Mouse (Mus musculus) spleen, postnatal 10 days (tissue): ENCODE measurements around the gene Fpr2.
"Not testable (repeated sequence)": the region's sequence is repeated elsewhere in the genome, so short reads cannot be mapped to it uniquely, and the experiment has no call there.

Experiments
- DNase-seq, 2 experiments: peaks; one replicate each; pipeline ENCODE4 v3.0.0; 2021 to 2022; ENCODE audit warnings: low spot score in 2 of 2

Gene Fpr2

DNA sequence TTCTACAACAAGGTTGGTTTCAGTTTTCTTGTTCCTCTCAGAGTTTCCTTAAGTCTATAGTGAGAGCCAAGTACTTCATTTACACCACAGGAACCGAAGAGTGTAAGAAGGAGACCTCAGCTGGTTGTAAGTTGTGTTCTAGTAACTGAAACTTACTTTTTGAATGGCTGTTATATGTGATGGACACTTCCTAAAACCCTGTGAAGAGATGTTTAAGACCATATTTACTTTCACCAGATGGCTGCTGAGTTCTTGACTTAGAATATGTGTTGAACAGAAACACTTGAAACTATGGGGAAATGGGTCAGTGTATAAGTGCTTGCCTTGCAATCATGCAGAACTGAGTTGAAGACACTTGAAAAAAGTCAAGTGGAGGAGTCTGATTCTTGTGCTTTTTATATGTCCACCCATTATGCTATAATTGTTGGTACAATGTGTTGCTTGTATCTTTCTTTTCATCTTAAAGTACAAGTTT is at the start of gene Fpr2, which contains the start of gene Fpr3:
Gene Fpr2, plus strand, starts transcription at position 51 of the 475 bp plus-strand sequence.
Gene Fpr3, plus strand, starts transcription at position 79 of the 475 bp plus-strand sequence.
- no peak for DNase-seq

GRCm38 (mm10) chr17:17837919-17838701 is 49.5 kb upstream of the Fpr2 start:
- DNase-seq, result peak; percentile 74 to 90

- no peak for DNase-seq
These were observed 48.3 kb upstream of the Fpr2 start for GRCm38 (mm10) chr17:17839276-17839675.

DNA sequence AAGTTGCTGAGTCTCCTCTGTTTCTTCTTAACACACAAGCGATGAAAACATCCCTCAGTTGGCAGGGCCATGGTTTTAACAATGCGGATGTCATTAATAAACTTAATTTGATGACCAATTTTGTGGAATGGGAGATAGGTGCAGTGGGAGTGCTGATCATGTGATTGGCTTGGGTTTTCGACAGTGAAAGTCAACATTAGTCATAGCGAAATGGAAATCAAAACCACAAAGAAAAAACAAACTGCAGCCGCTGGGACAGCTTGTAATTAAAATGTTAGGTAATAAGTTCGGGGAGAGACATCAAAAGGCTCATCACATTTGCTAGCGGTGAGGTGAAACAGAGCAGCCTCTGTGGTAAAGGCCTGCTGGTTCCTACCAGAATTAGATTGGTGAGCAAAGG is 46.8 kb upstream of the Fpr2 start:
- no peak for DNase-seq

- DNase-seq, result no peak
These were observed 43.9 kb upstream of the Fpr2 start for GRCm38 (mm10) chr17:17843534-17844261.

DNA sequence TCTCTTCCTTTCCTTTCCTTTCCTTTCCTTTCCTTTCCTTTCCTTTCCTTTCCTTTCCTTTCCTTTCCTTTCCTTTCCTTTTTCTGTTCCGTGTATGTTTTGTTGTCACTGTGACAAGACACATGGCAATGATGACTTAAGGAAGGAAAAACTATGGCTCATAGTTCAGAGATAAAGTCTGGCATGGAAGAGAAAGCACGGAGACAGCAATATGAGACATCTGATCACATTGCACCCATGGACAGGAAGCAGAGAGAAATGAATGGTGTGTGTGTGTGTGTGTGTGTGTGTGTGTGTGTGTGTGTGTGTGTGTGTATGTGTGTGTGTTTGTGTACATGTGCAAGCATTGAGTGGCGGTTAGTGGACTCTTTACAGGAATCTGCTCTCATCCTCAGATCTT is 43.0 kb upstream of the Fpr2 start:
- DNase-seq, result not testable (repeated sequence)

- DNase-seq, result no peak
These were observed 42.2 kb upstream of the Fpr2 start for GRCm38 (mm10) chr17:17845187-17846027.

GRCm38 (mm10) chr17:17848988-17849387 is 38.6 kb upstream of the Fpr2 start:
- no peak for DNase-seq

DNA sequence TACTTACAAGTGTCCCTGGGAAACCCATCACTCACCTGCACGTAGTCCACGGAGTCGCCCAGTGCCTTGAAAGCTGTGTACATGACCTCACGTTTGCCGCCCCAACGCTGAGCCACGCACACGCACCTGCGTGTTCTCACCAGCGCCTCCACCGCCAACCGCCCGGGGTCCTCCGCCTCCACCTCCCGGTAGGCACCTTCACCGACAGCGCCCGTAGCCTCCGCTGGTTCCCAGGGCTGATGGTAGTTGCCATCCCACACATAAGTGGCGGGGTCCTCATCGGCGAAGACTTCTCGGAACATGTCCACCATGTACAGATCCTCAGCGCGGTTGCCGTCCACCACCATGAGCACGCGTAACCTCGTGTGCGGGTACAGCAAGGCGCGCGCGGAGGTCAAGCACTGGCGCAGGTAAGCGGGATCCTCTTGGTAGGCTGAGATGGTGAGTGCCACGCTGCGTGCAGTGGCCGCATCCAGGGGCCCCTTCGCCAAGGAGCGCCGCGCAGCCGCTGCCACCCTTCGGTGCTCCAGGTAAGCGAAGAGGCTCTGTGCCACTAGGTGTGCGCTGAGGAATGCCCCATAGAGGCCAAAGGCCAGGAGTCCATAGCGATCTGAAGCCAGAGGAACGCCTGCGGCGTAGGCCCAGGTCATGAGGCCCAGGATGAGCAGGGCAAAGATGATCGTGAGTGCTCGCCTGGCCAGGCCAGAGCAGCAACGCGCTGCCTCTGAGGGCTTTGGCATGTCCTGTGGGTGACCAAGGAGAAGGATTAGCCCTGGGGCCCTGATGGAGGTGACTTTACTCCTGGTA is 37.5 kb upstream of the Fpr2 start:
- DNase-seq, result no peak

- DNase-seq, result no peak
These were observed 32.4 kb upstream of the Fpr2 start, which contains the start of gene Has1 for GRCm38 (mm10) chr17:17855064-17855838. TSS of gene Has1 (minus strand) at chr17:17855205.

DNA sequence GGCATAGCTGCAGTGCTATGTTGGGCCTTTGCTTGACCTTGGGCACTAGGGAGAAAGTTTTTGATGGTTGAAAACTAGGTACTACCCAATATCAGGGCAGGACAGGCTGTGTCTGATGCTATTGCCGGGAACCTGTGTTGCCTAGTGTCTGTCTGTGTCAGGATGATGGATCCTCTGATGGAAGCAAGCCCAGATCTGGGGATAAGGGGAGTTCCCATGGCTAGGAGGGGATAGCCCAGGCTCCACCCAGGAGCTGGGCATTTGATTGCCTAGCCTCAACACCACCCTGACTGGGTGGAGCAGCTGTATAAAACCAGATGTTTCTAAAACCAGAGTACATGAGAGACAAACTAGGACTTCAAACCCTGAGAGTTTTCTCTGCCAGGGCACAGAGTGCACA is 31.0 kb upstream of the Fpr2 start:
- no peak for DNase-seq

DNA sequence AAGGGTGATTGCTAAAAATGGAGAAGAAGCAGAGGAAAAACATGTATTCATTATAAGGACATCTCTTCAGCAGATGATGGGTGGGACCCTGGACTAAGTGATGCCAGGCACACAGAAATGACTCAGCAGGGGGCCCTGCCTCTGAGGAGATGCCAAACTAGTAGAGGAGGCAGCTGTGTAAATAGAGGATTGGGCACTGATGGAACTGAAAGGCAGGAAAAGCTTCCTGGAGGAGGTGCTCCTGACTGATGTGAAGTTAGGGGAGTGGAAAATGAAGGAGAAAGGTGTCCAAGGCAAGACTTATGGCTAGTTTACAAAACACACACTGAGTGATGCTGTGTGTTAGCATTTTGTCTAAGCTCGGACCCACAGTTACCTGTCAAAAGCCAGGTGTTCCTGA is 30.2 kb upstream of the Fpr2 start:
- DNase-seq, result no peak

GRCm38 (mm10) chr17:17860110-17860509 is 27.5 kb upstream of the Fpr2 start:
- no peak for DNase-seq

DNA sequence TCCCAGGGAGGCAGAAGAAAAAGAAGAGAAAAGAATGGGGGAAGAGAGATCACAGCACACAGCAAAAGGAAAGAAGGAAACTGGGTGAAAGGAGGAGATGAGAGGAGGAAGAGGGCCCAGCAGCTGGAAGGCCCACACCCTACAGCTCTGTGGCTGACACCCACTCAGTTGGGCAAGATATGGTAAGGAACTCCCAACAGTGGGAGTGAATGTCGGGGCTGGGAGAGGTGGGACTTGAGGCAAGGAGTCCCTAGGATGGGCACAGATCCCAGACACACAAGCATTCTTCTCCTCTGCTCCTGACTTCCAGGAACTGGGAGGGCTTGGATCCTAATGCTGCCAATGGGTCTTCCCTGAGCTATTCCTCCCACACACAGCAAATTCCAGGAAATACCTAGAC is 25.3 kb upstream of the Fpr2 start:
- no peak for DNase-seq

DNA sequence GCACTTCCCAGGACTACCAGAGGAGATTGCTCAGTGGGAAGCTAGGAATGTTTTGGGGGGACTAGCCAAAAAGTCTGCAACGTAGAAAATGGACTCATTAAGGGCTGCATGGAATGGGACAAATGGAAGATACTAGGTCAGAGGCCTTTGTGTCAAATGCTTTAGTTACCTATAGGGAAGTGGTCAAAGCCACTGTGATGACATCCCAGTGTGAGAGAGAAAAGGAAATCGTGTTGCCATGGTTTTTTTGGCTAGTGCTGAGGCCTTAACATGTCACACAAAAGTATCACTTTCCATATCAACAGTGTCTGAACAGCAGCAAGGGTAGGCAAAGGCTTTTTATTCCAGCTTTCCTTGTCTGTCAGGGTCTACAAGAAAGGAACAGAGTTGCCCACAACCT is 22.5 kb upstream of the Fpr2 start:
- no peak for DNase-seq

- no peak for DNase-seq
These were observed 20.7 kb upstream of the Fpr2 start for GRCm38 (mm10) chr17:17866801-17867469.

DNA sequence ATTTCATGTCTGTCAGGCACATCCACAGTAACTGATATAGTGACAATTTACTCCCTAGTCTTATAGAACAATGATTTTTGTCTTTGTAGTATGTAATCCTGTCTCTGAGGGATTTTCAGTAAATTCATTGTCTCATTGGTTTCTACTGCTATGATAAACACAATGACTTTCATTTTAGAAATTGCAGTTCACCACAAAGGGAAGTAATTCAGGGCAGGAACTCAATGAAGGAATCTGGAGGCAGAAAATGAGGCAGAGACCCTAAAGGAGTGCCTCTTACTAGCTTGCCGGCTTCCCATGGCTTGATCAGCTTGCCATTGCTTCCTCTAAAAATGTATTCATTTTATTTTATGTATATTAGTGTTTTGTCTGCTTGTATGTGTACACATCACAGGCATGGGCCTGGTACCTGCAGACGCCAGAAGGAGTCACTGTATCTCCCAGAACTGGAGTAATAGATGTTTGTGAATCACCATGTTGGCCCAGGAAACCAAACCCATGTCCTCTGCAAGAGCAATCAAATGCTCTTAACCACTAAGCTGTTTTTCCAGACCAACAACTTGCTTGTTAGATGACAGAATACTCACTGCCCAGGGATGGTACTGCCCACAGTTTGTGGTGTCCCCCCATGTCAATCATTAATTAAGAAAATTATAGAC is 16.6 kb upstream of the Fpr2 start:
- DNase-seq, result no peak

- DNase-seq, result no peak
These were observed 15.9 kb upstream of the Fpr2 start for GRCm38 (mm10) chr17:17871697-17872096.

DNA sequence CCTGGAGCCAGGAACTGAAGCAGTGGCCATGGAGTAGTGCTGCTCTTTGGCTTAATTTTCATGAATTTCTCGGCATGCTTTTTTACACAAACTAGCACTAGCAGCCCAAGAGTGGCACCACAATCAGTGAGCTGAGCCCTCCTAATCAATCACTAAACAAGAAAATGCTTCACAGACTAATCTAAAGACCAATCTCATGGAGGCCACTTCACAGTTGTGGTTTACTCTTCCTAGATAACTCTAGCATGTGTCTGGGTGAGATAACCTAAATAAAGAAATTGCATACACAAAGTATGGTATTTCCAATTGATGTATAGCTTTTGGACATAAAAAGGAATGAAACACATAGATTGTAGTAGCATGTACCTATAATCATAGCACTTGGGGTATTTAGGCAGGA is 8.3 kb upstream of the Fpr2 start:
- no peak for DNase-seq
